Comparison of ENCODE assay signal across 11 mouse cellular contexts in the genomic region with DNA sequence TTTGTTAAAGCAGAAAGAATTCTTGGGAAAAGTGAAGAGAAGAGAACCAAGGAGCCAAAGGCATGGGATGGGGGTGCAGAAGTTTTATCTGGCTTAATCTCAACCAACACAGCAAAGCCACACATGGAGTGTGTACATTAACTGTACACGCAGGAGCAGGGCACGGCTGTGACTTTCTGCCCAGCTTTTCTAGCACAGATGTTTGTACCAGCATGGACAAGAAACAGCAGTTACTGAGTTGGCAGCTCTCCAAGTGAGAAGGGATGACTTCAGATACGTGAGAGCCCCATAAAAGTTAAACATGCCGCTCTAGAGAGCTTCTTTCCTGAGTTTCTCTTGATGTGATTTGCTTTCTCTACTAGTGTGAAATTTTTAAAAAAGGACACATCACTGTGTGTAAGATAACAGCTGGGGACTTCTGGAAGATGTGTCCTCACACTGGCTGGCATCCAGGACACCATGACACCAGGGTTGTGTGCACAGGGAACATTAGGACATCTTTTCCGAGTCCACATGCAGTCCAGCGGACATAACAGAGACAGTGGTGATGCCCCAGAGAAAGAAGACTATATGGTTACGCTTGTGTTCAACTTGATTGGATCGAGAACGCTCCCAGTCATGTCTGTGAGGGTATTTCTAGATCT. TPM values are rescaled to one million over a fixed set of nuclear protein-coding genes. Genes with fewer than 3 reads are reported as not detected.
A peak's percentile ranks its signal among the peaks of the same experiment; 100 is the strongest.
DNase-seq lines count a peak whose midpoint lies in the region; ATAC-seq and TF ChIP-seq lines count a peak whose summit lies in the region.
"Had no signal": no experiment of that assay in that cellular context is flagged by ENCODE, and none has a peak within 500 bp of the region (broad histone marks: within the 10 kb centered on the region; RNA-seq: fewer than 3 reads in every experiment).

No protein-coding gene starts in this region.

- 64% methylated on average over 9 of the region's 9 CpGs for WGBS in heart, embryonic 11.5 days (ENCODE audit: insufficient replicate concordance)
- WGBS in lung, adult 2 months = 56% methylated on average over 9 of the region's 9 CpGs

- ATAC-seq in heart, embryonic 11.5 days (replicated peaks; ENCODE audit: insufficient number of reproducible peaks, low FRiP score, low TSS enrichment) = no peak
- peak; percentile 47; the same call in 1 of the 2 replicates for ATAC-seq in megakaryocyte progenitor cell, adult 5-6 weeks (replicated peaks; ENCODE audit: poor library complexity)

- peak; percentile 38 to 49 for DNase-seq in heart, adult 18-20 months
- DNase-seq in lung, adult 18-20 months = peak; percentile 14 to 34
- DNase-seq in lung, adult 2 months = no peak
- DNase-seq in heart, postnatal 14 days = peak; percentile 43 to 57
- DNase-seq in right cerebral cortex, postnatal 36 days (ENCODE audit: low spot score in 2 of 2) = no peak
- DNase-seq in thymus, adult 18-20 months = no peak

- no peak for TF ChIP-seq CTCF in lung, adult 2 months (IDR thresholded peaks at IDR 0.05; ENCODE audit: insufficient read depth, low read length)

- no peaks in the 10 kb centered on the region for H3K36me3 ChIP-seq in heart, embryonic 11.5 days (ENCODE audit: control insufficient read depth, insufficient read depth, low read length)

- no peak overlapping the region for H3K4me2 ChIP-seq in heart, embryonic 11.5 days

- H3K4me3 ChIP-seq in heart, embryonic 11.5 days (ENCODE audit: low read depth, low read length) = no peak overlapping the region
- no peak overlapping the region for H3K4me3 ChIP-seq in lung, adult 2 months (replicated peaks; ENCODE audit: extremely low read depth, low read depth, low read length)

- intact Hi-C loops in heart, postnatal 14 days (cut with DNase I) = no loop called here

- H3K27me3 ChIP-seq in heart, embryonic 11.5 days (ENCODE audit: control insufficient read depth, insufficient read depth, low read length) = no peaks in the 10 kb centered on the region

- no peak overlapping the region for H3K27ac ChIP-seq in heart, embryonic 11.5 days (ENCODE audit: low read depth, low read length)
- H3K27ac ChIP-seq: macrophage had no signal

- no peak for TF ChIP-seq POLR2A in lung, adult 2 months (IDR thresholded peaks at IDR 0.05; ENCODE audit: borderline replicate concordance, extremely low read depth, low read depth, low read length)

- no peak overlapping the region for H3K9ac ChIP-seq in heart, embryonic 11.5 days (ENCODE audit: low read depth, low read length)

- peaks cover 14% of the 10 kb centered on the region for H3K4me1 ChIP-seq in heart, embryonic 11.5 days (ENCODE audit: control insufficient read depth, insufficient read depth, low read length)
- peaks cover 4% of the 10 kb centered on the region for H3K4me1 ChIP-seq in lung, adult 2 months (ENCODE audit: control insufficient read depth, insufficient read depth, low read length)

- no peaks in the 10 kb centered on the region for H3K9me3 ChIP-seq in heart, embryonic 11.5 days (replicated peaks; ENCODE audit: control insufficient read depth, low read length)

RNA-seq across cellular contexts. Expression of a gene that starts 11.6 kb away (rescaled TPM):
- not detected for total RNA-seq in heart, adult 18-20 months (2021)
- 1.3 and 1.5 TPM in 2 replicates for polyA plus RNA-seq in heart, embryonic 11.5 days (2014; fragmentation: Nextera tagmentation; extraction: Ambion mirVana)
- polyA plus RNA-seq in lung, adult 2 months (2012; rRNA removed) = 0.26 TPM in 1 of 2 replicates, not detected in the other
- under 1 TPM in 1 of 2 experiments, not detected in 1; 0.17 TPM for total RNA-seq in heart, postnatal 14 days (2021)
- 1.0 and 4.4 TPM in 2 replicates for total RNA-seq in megakaryocyte progenitor cell, adult 5-6 weeks (2015)
- total RNA-seq in megakaryocyte progenitor cell, adult 5-6 weeks (2017) = 0.25 and 0.91 TPM in 2 replicates
- total RNA-seq: left cerebral cortex, adult 18-20 months had no signal
- polyA plus RNA-seq: macrophage had no signal

RNA-seq across cellular contexts. Expression of a gene that starts 13.3 kb away (rescaled TPM):
- total RNA-seq in heart, adult 18-20 months (2021) = not detected
- polyA plus RNA-seq in heart, embryonic 11.5 days (2014; fragmentation: Nextera tagmentation; extraction: Ambion mirVana) = 0.43 TPM in 1 of 2 replicates, not detected in the other
- polyA plus RNA-seq in lung, adult 2 months (2012; rRNA removed) = 0.02 and 0.20 TPM in 2 replicates
- under 1 TPM in 1 of 2 experiments, not detected in 1; 0.46 TPM for total RNA-seq in heart, postnatal 14 days (2021)
- total RNA-seq in megakaryocyte progenitor cell, adult 5-6 weeks (2015) = 0.05 TPM in 1 of 2 replicates, not detected in the other
- total RNA-seq in megakaryocyte progenitor cell, adult 5-6 weeks (2017) = 0.03 and 0.08 TPM in 2 replicates
- total RNA-seq: common myeloid progenitor, adult 5-6 weeks had no signal
- polyA plus RNA-seq: macrophage had no signal

RNA-seq across cellular contexts. Expression of a gene that starts 31.3 kb away (rescaled TPM):
- 10 to 100 TPM; 22.8 to 39.0 TPM for total RNA-seq in heart, adult 18-20 months (2021)
- 115 and 128 TPM in 2 replicates for polyA plus RNA-seq in heart, embryonic 11.5 days (2014; fragmentation: Nextera tagmentation; extraction: Ambion mirVana)
- 55.5 and 82.9 TPM in 2 replicates for polyA plus RNA-seq in lung, adult 2 months (2012; rRNA removed)
- total RNA-seq in heart, postnatal 14 days (2021) = 10 to 100 TPM; 36.9 to 45.4 TPM
- total RNA-seq in megakaryocyte progenitor cell, adult 5-6 weeks (2015) = 2,686 and 2,904 TPM in 2 replicates
- total RNA-seq in megakaryocyte progenitor cell, adult 5-6 weeks (2017) = 1,309 and 1,334 TPM in 2 replicates

RNA-seq across cellular contexts. Expression of a gene that starts 34.7 kb away (rescaled TPM):
- total RNA-seq in heart, adult 18-20 months (2021) = 100 to 1,000 TPM; 301 to 402 TPM
- polyA plus RNA-seq in heart, embryonic 11.5 days (2014; fragmentation: Nextera tagmentation; extraction: Ambion mirVana) = 73.6 and 75.1 TPM in 2 replicates
- polyA plus RNA-seq in lung, adult 2 months (2012; rRNA removed) = 3,073 and 5,313 TPM in 2 replicates
- total RNA-seq in heart, postnatal 14 days (2021) = 100 to 1,000 TPM; 373 to 513 TPM
- not detected in 2 replicates for total RNA-seq in megakaryocyte progenitor cell, adult 5-6 weeks (2015)
- not detected in 2 replicates for total RNA-seq in megakaryocyte progenitor cell, adult 5-6 weeks (2017)
- total RNA-seq: common myeloid progenitor, adult 5-6 weeks had no signal
- polyA plus RNA-seq: macrophage had no signal

RNA-seq across cellular contexts. Expression of a gene that starts 52.8 kb away (rescaled TPM):
- 10 to 100 TPM; 18.7 to 21.8 TPM for total RNA-seq in heart, adult 18-20 months (2021)
- 13.2 and 15.1 TPM in 2 replicates for polyA plus RNA-seq in heart, embryonic 11.5 days (2014; fragmentation: Nextera tagmentation; extraction: Ambion mirVana)
- 10.3 TPM in 2 replicates for polyA plus RNA-seq in lung, adult 2 months (2012; rRNA removed)
- total RNA-seq in heart, postnatal 14 days (2021) = 10 to 100 TPM; 14.7 to 18.2 TPM
- total RNA-seq in megakaryocyte progenitor cell, adult 5-6 weeks (2015) = 1.8 and 2.4 TPM in 2 replicates
- total RNA-seq in megakaryocyte progenitor cell, adult 5-6 weeks (2017) = 1.8 and 6.0 TPM in 2 replicates
- total RNA-seq: left cerebral cortex, adult 18-20 months had no signal
- polyA plus RNA-seq: macrophage had no signal

Comparison
In these comparisons a context has a peak if more than half of its experiments do, and no peak if none do; other contexts are left out.
1. DNase-seq: peak in heart, adult 18-20 months (2 of 2), lung, adult 18-20 months (2 of 2) and heart, postnatal 14 days (2 of 2); none in lung, adult 2 months (single experiment), right cerebral cortex, postnatal 36 days (0 of 2) and thymus, adult 18-20 months (0 of 2).
2. RNA of a gene that starts 31.3 kb away (total RNA-seq): 1,309 to 2,904 TPM in megakaryocyte progenitor cell, adult 5-6 weeks; 36.9 to 45.4 TPM in heart, postnatal 14 days and 22.8 to 39.0 TPM in heart, adult 18-20 months; every median in the first group is over 10 times any median in the second.